Mouse (Mus musculus): ENCODE data around the gene Olfr1393.

GRCm38 (mm10) chr11:49247255-49247654, 30.8 kb upstream of the Olfr1393 start:
- TF ChIP-seq CTCF (IDR thresholded peaks at IDR 0.05; ENCODE audit: control insufficient read depth, insufficient read depth, low read length) (no peak), POLR2A (IDR thresholded peaks at IDR 0.05; ENCODE audit: borderline replicate concordance, control insufficient read depth, low read depth, low read length) (no peak)

Data from bone marrow, adult 2 months (tissue).